Mouse (Mus musculus) B cell, adult 2 months (primary cell): ENCODE data around the gene Ephx1.
"Not testable (repeated sequence)": the region's sequence is repeated elsewhere in the genome, so short reads cannot be mapped to it uniquely, and the experiment has no call there.

Experiments used
- DNase-seq, 2 experiments: peaks; one replicate each; pipeline ENCODE4 v3.0.0; 2022

Ephx1 gene

GRCm38 (mm10) chr1:181013446-181013845 lies 7.3 kb downstream of the Ephx1 start:
- DNase-seq: no peak

DNA sequence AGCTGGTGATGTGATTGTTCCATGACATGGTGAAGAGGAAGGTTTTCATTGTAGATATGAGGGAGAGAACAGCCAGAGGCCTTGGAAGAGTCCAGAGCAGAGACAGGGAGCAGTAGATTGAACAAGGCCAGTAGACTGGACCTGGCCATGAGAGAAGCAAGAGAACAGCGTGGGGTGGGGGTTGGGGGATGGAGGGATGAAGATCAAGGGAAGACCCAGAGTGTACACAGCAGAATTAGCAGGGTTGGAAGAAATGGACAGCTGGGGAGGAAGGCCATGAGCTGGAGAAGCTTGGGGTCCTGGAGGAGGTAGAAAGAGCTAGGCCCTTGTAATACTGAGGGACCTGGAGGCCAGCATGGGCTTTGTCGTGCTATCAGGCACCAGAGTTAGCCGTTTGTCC lies 8.3 kb downstream of the Ephx1 start:
- no peak for DNase-seq

DNA sequence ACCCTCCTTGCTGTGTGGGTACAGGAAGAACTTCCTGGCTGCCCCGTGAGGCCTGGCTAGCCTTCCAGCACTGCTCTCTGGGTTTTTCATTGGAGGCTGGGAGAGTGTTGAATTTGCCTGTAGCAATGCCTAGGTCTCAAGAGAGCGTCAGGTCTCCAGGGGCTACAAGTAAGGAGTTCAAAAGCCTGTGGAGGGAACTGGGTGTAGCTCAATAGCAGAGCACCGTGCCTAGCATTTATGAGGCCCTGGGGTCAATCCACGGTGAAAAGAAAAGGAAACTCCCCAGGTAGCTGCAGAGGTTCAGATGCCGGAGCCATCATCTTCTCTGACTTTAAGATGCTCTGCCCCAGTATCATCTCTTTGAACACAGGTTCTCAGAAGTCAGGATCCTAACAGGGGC lies 9.1 kb downstream of the Ephx1 start:
- no peak for DNase-seq

GRCm38 (mm10) chr1:181010171-181010932 lies 10.4 kb downstream of the Ephx1 start:
- DNase-seq: no peak

- DNase-seq: no peak
Observed at GRCm38 (mm10) chr1:181009754-181010153, 10.9 kb downstream of the Ephx1 start.

DNA sequence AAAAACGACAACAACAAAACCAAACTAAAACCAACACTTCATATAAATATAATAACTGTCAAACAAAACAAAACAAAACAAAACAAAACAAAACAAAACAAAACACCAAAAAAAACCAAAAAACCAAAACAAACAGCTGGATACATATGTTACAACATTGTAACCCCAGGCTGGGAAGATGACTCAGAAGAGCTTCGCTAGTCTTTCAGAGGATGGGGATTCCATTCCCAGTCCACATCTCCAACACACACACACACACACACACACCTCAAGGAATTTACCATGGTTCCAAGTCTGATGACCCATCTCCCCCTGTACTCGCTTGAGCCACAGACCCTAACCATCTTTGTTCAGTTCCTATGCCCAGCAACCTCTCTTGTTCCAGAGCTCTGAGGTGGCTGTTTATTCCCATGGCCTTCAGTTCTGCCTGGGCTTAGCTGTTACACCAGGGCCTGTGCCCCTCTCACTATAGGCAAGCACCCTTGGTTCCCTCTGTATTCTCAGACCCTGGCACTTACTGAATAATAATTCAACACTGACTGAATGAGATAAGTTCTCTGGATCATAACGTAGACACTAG lies 11.6 kb downstream of the Ephx1 start:
- no peak for DNase-seq

DNA sequence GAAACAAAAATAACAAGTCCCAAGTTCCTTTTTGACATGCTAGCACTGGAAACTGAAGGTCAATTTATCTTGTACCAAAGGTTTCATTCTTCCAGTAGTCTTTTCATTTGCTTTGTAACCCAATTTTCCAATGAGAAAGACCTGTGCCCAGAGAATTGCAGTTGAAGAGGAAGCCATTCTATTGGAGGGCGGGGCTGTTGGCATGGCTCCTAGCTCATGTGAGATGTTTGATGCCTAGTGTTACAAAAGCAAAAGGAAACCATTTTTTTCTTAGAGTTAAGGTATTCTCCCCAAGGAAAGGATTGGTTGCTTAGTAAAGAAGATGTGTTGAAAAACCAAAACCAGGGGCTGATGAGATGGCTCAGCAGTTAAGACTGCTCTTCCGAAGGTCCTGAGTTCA lies 12.4 kb downstream of the Ephx1 start:
- no peak for DNase-seq

DNA sequence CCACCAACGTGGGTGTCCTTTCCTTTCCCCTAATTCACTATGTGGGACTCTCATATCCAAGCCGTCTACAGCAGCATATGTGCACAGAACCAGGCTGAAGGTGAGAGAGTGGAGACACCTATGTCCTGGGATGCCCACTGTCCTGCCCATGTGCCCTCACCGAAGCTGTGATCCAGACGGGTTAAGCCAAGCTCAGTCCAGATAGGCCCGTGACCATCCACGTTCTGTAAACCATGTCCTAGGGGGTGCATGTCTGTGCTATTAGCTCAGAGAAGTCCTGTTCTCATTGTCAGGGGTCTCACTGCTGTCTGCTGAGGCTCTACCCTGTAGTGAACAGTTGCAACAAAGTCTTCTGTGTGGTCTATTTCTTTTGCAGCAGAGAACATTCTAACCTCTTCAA lies 12.9 kb downstream of the Ephx1 start:
- no peak for DNase-seq

- DNase-seq: no peak
Observed at GRCm38 (mm10) chr1:181005331-181005730, 15.4 kb downstream of the Ephx1 start.

DNA sequence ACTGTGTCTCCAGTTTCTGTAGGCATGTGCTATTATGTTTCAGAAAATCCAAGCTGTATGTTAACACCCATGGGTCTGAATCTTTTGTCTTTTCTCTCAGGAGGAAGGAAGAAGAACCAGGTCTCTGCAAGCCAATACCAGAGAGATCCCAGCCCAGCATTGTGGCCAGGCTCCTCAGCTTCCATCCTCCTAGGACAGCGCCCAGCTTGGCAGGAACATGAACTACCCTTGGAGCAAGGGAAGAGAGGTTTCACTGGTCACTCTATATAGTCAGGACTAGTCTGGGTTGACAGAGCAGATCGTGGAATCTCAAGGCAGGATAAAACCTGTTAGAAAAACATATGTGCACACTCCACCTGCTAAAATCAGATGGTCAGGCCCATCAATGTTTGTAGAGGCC lies 16.9 kb downstream of the Ephx1 start:
- no peak for DNase-seq

- no peak for DNase-seq
Observed at GRCm38 (mm10) chr1:181001621-181002020, 19.1 kb downstream of the Ephx1 start.

DNA sequence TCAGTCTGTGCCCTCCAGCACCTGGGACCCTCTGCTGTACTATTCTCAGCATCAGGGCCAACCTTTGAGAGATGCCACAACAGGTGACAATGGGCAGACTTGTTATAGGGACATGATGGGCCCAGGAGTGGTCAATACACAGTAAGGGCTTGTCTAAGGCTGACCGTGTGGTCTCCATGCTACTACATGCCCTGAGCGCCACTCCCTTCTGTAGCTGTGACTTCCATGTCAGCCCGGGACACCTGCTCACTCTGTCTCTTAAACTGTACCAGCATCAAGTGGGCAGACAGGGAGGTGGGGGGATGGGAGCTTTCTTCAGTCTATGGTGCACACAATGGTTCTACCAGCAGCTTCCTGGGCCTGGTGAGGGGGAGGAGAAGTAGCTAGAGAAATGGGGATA lies 19.5 kb downstream of the Ephx1 start:
- no peak for DNase-seq

- no peak for DNase-seq
Observed at GRCm38 (mm10) chr1:181000501-181001092, 20.1 kb downstream of the Ephx1 start.

DNA sequence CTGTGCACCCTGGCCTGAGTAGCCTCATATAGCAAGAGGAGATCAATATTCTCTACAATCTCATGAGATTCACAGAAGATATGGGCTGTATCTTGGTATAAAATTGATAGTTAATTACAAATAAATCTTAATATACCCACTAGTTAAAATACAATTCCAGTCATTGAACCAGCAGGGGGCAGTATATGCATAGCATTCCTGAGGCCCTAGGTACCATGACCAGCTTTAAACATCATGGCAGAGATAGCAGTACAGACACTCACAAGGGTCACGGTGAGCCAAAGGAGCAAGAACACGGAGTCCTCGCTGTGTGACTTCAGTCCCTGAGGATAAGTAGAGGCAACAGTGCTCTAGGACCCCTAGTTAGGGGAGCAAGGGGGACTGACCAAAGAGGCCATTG lies 28.6 kb downstream of the Ephx1 start:
- DNase-seq: peak; percentile 71 to 72

DNA sequence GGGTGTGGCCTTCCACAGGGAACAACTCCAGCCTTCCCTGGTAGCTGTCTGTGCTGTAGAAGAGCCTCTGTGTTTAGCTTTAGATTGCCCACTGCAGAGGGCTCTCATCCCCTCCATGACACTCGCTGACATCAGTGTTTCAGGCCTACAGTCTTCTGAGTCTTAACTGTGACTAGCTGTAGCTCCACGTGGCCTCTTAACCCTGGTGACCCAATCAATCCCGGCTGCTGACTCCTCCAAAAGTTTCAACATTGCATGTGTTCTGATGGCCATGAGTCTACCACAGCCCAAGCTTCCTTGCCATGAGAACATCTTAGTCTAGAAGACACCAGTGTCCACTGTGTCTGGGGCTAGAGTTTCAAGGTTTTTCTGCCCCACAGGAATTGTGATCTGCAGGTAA lies 30.0 kb downstream of the Ephx1 start:
- no peak for DNase-seq

- peak; percentile 84 for DNase-seq
Observed at GRCm38 (mm10) chr1:180987759-180988158, 32.9 kb downstream of the Ephx1 start.

- DNase-seq: peak; percentile 30 to 32
Observed at GRCm38 (mm10) chr1:180986701-180987100, 34.0 kb downstream of the Ephx1 start.

DNA sequence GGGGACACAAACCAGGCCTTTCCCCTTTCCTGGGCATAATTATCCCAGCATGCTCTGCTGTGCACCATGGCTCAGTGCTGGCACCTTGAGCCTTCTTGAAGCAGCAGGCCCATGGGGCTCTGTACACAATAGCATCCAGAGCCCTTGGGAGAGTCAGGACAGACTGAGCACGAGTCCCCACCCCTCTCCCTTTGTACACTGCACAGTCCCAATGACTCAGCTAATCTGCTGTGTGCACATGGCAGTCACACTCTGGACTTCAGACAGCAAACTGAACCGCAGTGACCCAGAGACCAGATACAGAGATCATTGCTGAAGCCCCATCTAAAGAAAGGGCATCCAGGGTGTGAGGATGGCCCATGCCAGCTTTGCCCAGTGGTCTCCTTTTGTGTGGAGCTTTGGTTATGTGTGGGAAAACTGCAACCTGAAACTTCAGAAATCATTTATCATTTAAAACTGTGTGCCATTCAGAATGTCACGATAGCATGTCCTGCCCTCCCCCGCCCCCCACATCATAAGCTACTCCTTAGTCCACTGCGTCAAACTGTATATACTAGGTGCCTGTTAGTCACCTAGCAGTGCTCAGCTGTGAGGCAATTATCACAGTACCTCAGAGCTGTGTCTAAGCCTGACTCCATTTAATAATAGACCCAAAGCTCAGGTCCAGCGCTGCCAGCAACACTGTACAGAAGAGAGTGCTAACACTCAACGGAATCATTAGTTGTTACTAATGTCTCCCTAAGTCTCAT lies 39.2 kb downstream of the Ephx1 start:
- not testable (repeated sequence) for DNase-seq

- peak; percentile 24 to 28 for DNase-seq
Observed at GRCm38 (mm10) chr1:180980464-180980863, 40.2 kb downstream of the Ephx1 start.

- DNase-seq: no peak
Observed at GRCm38 (mm10) chr1:180979484-180980251, 41.0 kb downstream of the Ephx1 start.

DNA sequence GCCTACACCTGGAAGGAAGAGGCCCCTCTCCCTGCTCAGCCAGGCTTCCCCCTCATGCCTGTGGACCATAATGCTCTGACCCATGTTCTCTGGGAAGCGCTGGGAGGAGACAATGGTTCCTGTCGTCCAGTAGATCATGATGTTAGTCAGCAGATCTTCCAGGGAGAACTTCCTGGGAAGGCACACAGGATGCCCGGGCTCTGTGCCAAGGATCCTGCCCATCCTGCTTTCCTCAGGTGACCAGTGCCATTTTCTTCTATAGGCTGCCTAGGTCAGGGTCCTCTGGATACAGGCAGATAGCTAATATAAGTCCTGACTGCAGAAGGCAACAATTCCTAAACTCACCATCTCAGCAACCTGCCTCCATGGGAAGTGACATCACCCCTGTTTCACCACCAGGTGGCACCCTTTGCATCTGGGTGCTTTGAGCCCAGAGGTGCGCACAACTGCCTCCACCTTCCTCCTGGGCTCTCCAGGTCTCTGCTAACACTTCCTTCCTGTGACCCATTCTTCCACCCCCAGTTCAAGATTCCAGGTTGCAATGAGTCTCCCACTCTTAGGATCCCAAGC lies 44.5 kb downstream of the Ephx1 start:
- peak; percentile 77 for DNase-seq

- peak; percentile 62 to 64 for DNase-seq
Observed at GRCm38 (mm10) chr1:180974126-180974746, 46.5 kb downstream of the Ephx1 start.
